Mouse (Mus musculus): ENCODE measurements at regions not wholly inside any gene's neighbourhood (a gene's known extent, or its start where the extent isn't known, plus 50 kb on each side); places are given as distances from the start of the nearest gene placed in this dataset.

DNA sequence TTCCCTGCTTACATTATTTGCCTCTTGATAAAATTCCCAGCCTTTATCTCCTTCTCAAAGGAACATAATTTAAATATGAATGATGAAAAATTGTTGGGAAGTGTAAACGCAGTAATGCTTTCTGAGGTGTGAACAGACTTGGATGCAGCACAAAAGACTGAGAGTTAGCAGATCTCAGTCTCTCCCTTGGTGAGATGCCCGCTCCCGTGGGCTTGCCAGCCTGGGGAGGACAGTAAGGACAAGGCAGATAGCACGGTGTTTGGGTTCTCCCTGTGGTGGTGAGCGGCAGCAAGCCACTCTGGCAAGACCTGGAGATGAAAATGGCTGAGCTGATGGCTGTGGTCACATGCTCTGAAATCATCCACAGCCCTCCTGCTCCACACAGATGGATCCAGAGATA, 176.8 kb upstream of the Cdh4 start:
- peaks cover 90% of the 10 kb centered on the region for H3K9me3 ChIP-seq (replicated peaks; ENCODE audit: low read length)
- dilution Hi-C loops (cut with MboI; ENCODE audit: extremely low pct_ligation_motif_present, extremely low pct_unique_long_range_greater_than_20kb, low sequenced_read_pairs): no loop called here
- TF ChIP-seq JUN (IDR thresholded peaks at IDR 0.05; ENCODE audit: insufficient read depth, low read depth, low read length) (no peak), TBP (conservative IDR thresholded peaks at IDR 0.05; ENCODE audit: low read depth, low read length) (no peak), ELF1 (IDR thresholded peaks at IDR 0.05; ENCODE audit: low read depth, low read length) (no peak), HCFC1 (IDR thresholded peaks at IDR 0.05; ENCODE audit: low read depth, low read length) (no peak), MAX (IDR thresholded peaks at IDR 0.05; ENCODE audit: low read length) (no peak), NELFE (IDR thresholded peaks at IDR 0.05; ENCODE audit: low read depth, low read length) (no peak), MYC (IDR thresholded peaks at IDR 0.05; ENCODE audit: low read depth, low read length) (no peak), PAX5 (IDR thresholded peaks at IDR 0.05; ENCODE audit: low read length) (no peak), GABPA (IDR thresholded peaks at IDR 0.05; ENCODE audit: insufficient replicate concordance, low read depth, low read length) (no peak), USF1 (IDR thresholded peaks at IDR 0.05; ENCODE audit: low read depth, low read length) (no peak), RCOR1 (conservative IDR thresholded peaks at IDR 0.05; ENCODE audit: low read depth, low read length) (no peak), JUND (conservative IDR thresholded peaks at IDR 0.05; ENCODE audit: low read depth, low read length) (no peak), ZMIZ1 (IDR thresholded peaks at IDR 0.05; ENCODE audit: low read depth, low read length) (no peak), KAT2A (IDR thresholded peaks at IDR 0.05; ENCODE audit: insufficient replicate concordance, low read length) (no peak), SIN3A (IDR thresholded peaks at IDR 0.05; ENCODE audit: low read length) (no peak), USF2 (conservative IDR thresholded peaks at IDR 0.05; ENCODE audit: low read depth, low read length) (no peak), POLR2AphosphoS2 (IDR thresholded peaks at IDR 0.05; ENCODE audit: low read depth, low read length) (no peak), TCF12 (IDR thresholded peaks at IDR 0.05; ENCODE audit: low read depth, low read length) (no peak)

DNA sequence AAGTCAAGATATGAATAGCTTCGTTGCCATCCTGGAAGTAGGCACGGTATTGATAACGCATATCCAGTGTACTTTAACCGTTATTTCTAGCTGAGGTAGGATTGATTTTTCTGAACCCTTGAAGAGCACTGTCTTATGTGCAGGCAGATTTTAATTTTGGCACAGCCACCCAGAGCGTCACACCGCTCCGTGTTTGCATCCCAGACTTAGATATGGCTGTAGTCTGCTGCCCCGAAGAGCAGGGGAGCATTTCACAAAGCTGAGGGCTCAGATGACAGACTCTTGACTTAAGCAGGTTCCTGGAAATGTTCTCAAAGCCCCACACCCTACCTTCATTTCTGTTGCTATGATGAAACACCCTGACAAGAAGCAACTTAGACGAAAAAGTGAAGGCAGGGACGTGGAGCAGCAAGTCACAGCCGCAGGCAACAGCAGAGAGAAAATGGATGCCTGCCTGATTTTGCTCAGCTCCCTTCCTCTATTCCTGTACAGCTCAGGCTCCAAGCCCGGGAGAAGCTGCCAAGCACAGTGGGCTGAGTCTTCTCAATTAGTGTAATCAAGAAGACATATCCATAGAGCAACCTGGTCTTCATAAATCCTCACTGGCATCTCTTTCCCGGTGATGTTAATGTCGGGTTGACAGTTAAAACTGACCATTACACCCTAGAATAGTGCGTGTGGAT, 164.9 kb upstream of the Cdh4 start:
- H3K4me1 ChIP-seq (ENCODE audit: control insufficient read depth in 1 of 2, insufficient read depth in 2 of 2): no peaks in the 10 kb centered on the region
- in situ Hi-C loops (cut with MboI; ENCODE audit: low pct_ligation_motif_present, low pct_unique_long_range_greater_than_20kb, low sequenced_read_pairs) (no loop called here), dilution Hi-C loops (cut with MboI; ENCODE audit: extremely low pct_ligation_motif_present, extremely low pct_unique_long_range_greater_than_20kb, low sequenced_read_pairs) (no loop called here)
- H3K4me2 ChIP-seq (ENCODE audit: insufficient read depth, low read depth, poor library complexity, severe bottlenecking): no peak overlapping the region
- H3K79me2 ChIP-seq (replicated peaks; ENCODE audit: control insufficient read depth, extremely low read depth, insufficient read depth, poor library complexity, severe bottlenecking): no peaks in the 10 kb centered on the region
- H3K9ac ChIP-seq (ENCODE audit: insufficient read depth, low read depth): no peak overlapping the region
- TF ChIP-seq IRF4 (IDR thresholded peaks at IDR 0.05; ENCODE audit: low read depth, low read length) (no peak), ETS1 (conservative IDR thresholded peaks at IDR 0.05; ENCODE audit: low read depth, low read length) (no peak), SIN3A (IDR thresholded peaks at IDR 0.05; ENCODE audit: low read length) (no peak), CHD1 (IDR thresholded peaks at IDR 0.05; ENCODE audit: low read depth, low read length) (no peak), KAT2A (IDR thresholded peaks at IDR 0.05; ENCODE audit: insufficient replicate concordance, low read length) (no peak), CTCF (conservative IDR thresholded peaks at IDR 0.05 in 1 of 2, IDR thresholded peaks at IDR 0.05 in 1 of 2; ENCODE audit: low read depth in 2 of 2, low read length in 2 of 2) (no peak), ZNF384 (IDR thresholded peaks at IDR 0.05; ENCODE audit: low read depth, low read length) (no peak), E2F4 (IDR thresholded peaks at IDR 0.05; ENCODE audit: insufficient replicate concordance, low read depth, low read length) (no peak), MEF2A (IDR thresholded peaks at IDR 0.05; ENCODE audit: borderline replicate concordance, low read depth, low read length) (no peak), MAZ (IDR thresholded peaks at IDR 0.05; ENCODE audit: low read depth, low read length) (no peak), TBP (conservative IDR thresholded peaks at IDR 0.05; ENCODE audit: low read depth, low read length) (no peak), SMC3 (IDR thresholded peaks at IDR 0.05; ENCODE audit: low read depth, low read length) (no peak)
- no peak for DNase-seq (ENCODE audit: extremely low read depth)
- no peaks in the 10 kb centered on the region for H3K36me3 ChIP-seq (replicated peaks in 1 of 2; ENCODE audit: control insufficient read depth in 1 of 2, insufficient read depth in 1 of 2, low read length in 1 of 2)
- no peaks in the 10 kb centered on the region for H3K27me3 ChIP-seq (replicated peaks)
- H3K27ac ChIP-seq (ENCODE audit: insufficient read depth, low read depth): no peak overlapping the region
- H3K9me3 ChIP-seq (replicated peaks; ENCODE audit: low read length): peaks cover 90% of the 10 kb centered on the region
- H3K4me3 ChIP-seq (replicated peaks in 1 of 3; ENCODE audit: low read depth in 2 of 3, low read length in 2 of 3, poor library complexity in 1 of 3): no peak overlapping the region

More for the DNA sequence above, 176.8 kb upstream of the Cdh4 start:
- Histone ChIP-seq H3K4me1 (ENCODE audit: control insufficient read depth in 1 of 2, insufficient read depth in 2 of 2) (no peaks in the 10 kb centered on the region), H3K36me3 (replicated peaks in 1 of 2; ENCODE audit: control insufficient read depth in 1 of 2, insufficient read depth in 1 of 2, low read length in 1 of 2) (no peaks in the 10 kb centered on the region), H3K27ac (ENCODE audit: insufficient read depth, low read depth) (no peak overlapping the region), H3K4me3 (replicated peaks in 1 of 3; ENCODE audit: low read depth in 2 of 3, low read length in 2 of 3, poor library complexity in 1 of 3) (no peak overlapping the region), H3K27me3 (replicated peaks) (no peaks in the 10 kb centered on the region), H3K79me2 (replicated peaks; ENCODE audit: control insufficient read depth, extremely low read depth, insufficient read depth, poor library complexity, severe bottlenecking) (no peaks in the 10 kb centered on the region), H3K4me2 (ENCODE audit: insufficient read depth, low read depth, poor library complexity, severe bottlenecking) (no peak overlapping the region), H3K9ac (ENCODE audit: insufficient read depth, low read depth) (no peak overlapping the region)
- DNase-seq (ENCODE audit: extremely low read depth): no peak
- in situ Hi-C loops (cut with MboI; ENCODE audit: low pct_ligation_motif_present, low pct_unique_long_range_greater_than_20kb, low sequenced_read_pairs): no loop called here
